Mouse (Mus musculus) lung, embryonic 14.5 days (tissue): ENCODE measurements around the gene Ciao2a. TPM values are rescaled to one million over a fixed set of nuclear protein-coding genes. Genes with fewer than 3 reads are reported as not detected.

Experiments used
- ATAC-seq: fragments of 200-750 bp; cut with Nextera tagmentation; 2 replicates; pipeline ENCODE4 v1.8.0; 2017; ENCODE audit warnings: mild to moderate bottlenecking, moderate TSS enrichment, moderate library complexity; ENCODE audit not compliant: insufficient read depth
- DNase-seq: peaks from one replicate; pipeline ENCODE4 v3.0.0-alpha.2; 2015
- H3K27ac ChIP-seq: fragments of 300-500 bp; sonication (generic); 2 replicates; pipeline ENCODE4 v1.5.1; 2014; ENCODE audit warnings: low read depth, mild to moderate bottlenecking, moderate library complexity
- H3K27me3 ChIP-seq: fragments of 300-500 bp; sonication (generic); 2 replicates; pipeline ENCODE4 v1.6.1; 2014; ENCODE audit warnings: low read length, control low read depth; ENCODE audit not compliant: insufficient read depth
- H3K36me3 ChIP-seq: fragments of 300-500 bp; sonication (generic); 2 replicates; pipeline ENCODE4 v1.6.1; 2014; ENCODE audit warnings: control low read depth; ENCODE audit not compliant: insufficient read depth
- H3K4me1 ChIP-seq: fragments of 300-500 bp; sonication (generic); 2 replicates; pipeline ENCODE4 v1.6.1; 2014; ENCODE audit warnings: antibody characterized with exemption, control low read depth; ENCODE audit not compliant: insufficient read depth
- H3K4me2 ChIP-seq: fragments of 300-500 bp; sonication (generic); 2 replicates; pipeline ENCODE4 v1.6.1; 2014; ENCODE audit warnings: mild to moderate bottlenecking
- H3K4me3 ChIP-seq: fragments of 300-500 bp; sonication (generic); 2 replicates; pipeline ENCODE4 v1.5.1; 2014; ENCODE audit warnings: low read depth, low read length
- H3K9ac ChIP-seq: fragments of 300-500 bp; sonication (generic); 2 replicates; pipeline ENCODE4 v1.6.1; 2014
- H3K9me3 ChIP-seq: fragments of 300-500 bp; sonication (generic); 2 replicates; pipeline ENCODE4 v1.6.1; 2016; ENCODE audit warnings: low read depth, low read length, control low read depth
- CTCF ChIP-seq: IDR thresholded peaks from 2 replicates; pipeline ENCODE4 v1.5.1; 2016; ENCODE audit warnings: antibody characterized with exemption, low read depth
- WGBS: fragments of 180-500 bp; shearing (Covaris S2); extraction: QIAGEN DNeasy Blood & Tissue Kit; methylation state at CpG from one replicate; pipeline ENCODE4 v1.1.7; 2014; 5-methylcytosine and 5-hydroxymethylcytosine counted together
- polyA plus RNA-seq: library from polyadenylated mRNA; unstranded; fragments of >200 nt; fragmentation: Nextera tagmentation; extraction: Ambion mirVana; gene quantifications from 2 replicates; pipeline ENCODE4 v1.2.1, GENCODE M21; 2014

Ciao2a gene
- polyA plus RNA-seq = 145 and 151 TPM in 2 replicates

DNA sequence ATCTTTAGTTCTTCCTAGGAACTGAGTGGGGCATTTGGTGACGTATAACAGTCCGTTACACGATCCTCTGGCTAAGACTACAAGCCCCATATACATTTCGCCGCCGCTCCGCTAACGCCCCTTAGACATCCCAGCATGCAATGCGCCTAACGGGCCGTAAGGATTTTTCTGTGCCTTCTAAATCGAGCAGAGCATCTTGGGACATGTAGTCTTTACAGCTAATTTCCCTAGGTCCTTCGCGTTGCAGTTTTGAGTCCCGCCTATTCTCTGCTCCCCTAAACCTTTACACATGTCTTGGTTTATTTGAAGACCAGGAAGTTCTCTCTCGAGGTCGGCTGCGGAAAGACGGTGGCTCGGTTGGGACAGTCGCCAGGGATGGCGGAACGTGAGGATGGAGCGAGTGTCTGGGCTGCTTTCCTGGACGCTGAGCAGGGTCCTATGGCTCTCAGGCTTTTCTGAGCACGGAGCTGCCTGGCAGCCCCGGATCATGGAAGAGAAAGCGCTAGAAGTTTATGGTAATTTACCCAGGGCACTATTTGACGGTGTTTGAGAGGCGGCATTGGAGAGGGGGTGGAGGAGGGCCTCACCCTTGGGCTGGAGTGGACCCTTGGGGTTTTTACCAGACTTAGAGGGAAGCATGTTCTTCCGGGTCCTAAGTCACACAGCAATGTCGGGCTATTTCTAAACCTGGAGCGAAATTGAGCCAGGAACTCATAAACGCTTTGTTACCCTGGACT is at the start of gene Ciao2a, which contains the start of gene Snx1:
Gene Ciao2a, plus strand, starts transcription at position 156 of the 737 bp plus-strand sequence.
Gene Snx1, minus strand, starts transcription at position 132 of the 737 bp plus-strand sequence.
- Histone ChIP-seq H3K9ac (peak within 1 kb of the TSS; percentile 70), H3K4me2 (peak within 1 kb of the TSS; percentile 78), H3K9me3 (no peaks in the 10 kb centered on the region), H3K27me3 (no peaks in the 10 kb centered on the region), H3K4me3 (peak within 1 kb of the TSS; percentile 70), H3K4me1 (peaks cover 7% of the 10 kb centered on the region), H3K36me3 (0 out of 2 replicates have a peak, but pooled peaks cover 3% of the 10 kb centered on the region), H3K27ac (peak within 1 kb of the TSS; percentile 82)
- DNase-seq (peak; percentile 99), ATAC-seq (peak; percentile 81)
- TF ChIP-seq CTCF = peak; percentile 21; the same call in 1 of the 2 replicates
- 2% methylated on average over 34 of the region's 34 CpGs for WGBS

DNA sequence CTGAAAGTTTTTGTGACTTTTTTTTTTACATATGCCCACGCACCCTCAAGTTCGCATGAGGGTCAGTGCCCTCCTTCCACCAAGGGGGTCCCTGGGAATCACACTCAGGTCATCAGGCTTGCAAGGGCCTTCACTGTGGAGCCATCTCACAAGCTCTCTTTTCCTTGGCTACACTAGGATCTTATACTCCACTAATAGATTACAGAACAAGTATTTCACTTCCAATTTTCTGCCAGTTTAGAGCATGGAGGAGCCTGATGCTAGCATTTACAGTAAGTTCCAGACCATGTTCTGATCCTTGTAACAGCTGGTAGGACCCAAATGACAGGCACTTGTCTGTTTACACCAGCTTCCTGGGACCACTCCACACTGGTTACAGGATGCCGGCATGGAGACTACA is 48.3 kb upstream of the Ciao2a start:
- Histone ChIP-seq H3K27ac (peak overlapping the region; percentile 87), H3K4me2 (peak overlapping the region; percentile 41), H3K4me3 (no peak overlapping the region), H3K27me3 (no peaks in the 10 kb centered on the region), H3K9ac (no peak overlapping the region), H3K36me3 (no peaks in the 10 kb centered on the region), H3K9me3 (no peaks in the 10 kb centered on the region), H3K4me1 (no peaks in the 10 kb centered on the region)
- ATAC-seq (0 out of 2 replicates have a peak, but pooled peaks have one; percentile 38), DNase-seq (no peak)
- WGBS = 43% methylated on average over 3 of the region's 3 CpGs
- TF ChIP-seq CTCF = no peak

DNA sequence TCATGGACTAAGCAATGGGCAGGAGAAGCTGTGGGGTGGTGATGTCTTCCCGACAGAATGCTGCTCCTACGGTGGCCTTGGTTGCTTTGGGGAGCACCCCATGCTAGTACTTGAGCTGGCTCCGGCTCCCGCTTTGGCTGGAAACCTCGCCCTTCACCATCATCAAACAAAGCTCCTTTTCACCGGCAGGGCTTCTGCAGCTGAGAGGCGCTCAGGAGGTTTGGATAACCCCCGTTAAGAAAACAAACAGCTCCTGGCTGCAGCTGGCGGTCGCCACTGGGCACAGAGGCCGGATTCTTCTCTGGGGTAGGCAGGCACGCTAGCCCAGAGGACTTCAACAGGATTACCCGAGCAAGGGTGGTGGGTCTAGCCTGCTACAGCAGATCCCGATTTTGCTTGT is 47.9 kb upstream of the Ciao2a start:
- Histone ChIP-seq H3K9ac (peak overlapping the region; percentile 11), H3K4me1 (no peaks in the 10 kb centered on the region), H3K36me3 (no peaks in the 10 kb centered on the region), H3K27ac (peak overlapping the region; percentile 87), H3K27me3 (no peaks in the 10 kb centered on the region), H3K4me3 (0 out of 2 replicates have a peak overlapping the region, but pooled peaks have one; percentile 9), H3K4me2 (peak overlapping the region; percentile 41), H3K9me3 (no peaks in the 10 kb centered on the region)
- DNase-seq (peak; percentile 72), ATAC-seq (peak; percentile 47)
- 3% methylated on average over 14 of the region's 14 CpGs for WGBS
- TF ChIP-seq CTCF = no peak

DNA sequence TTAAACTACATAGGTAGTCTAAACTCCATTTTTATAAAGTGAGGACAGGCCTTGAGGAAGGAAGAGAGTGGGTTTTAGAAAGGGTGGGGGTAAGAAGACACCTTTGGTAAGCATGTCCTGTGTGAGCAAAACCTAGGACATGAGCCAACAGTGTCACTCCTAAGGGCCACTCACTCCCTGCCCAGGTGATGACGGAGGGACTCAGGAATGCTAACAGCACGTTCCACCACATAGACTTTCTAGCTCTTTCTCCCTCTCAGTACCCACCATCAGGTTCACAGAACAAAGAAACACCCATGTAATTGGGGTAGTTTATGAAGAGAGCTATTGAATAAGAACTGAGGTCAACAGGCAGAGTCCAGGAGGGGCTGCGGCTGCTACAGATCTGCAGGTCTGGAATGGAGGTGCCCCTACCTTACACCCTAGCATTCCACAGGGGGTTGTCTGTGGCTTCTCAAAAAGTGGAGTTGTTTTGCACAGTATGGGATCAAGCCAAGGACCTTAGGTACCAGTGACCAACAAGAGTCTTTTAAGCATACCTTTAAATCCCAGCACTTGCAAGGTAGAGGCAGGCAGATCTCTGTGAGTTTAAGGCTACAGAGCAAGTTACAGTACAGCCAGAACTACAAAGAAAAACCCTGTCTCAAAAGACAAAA is 45.5 kb upstream of the Ciao2a start:
- no peak overlapping the region for H3K9ac ChIP-seq
- no peak overlapping the region for H3K4me2 ChIP-seq
- peak; percentile 56 for DNase-seq
- no peaks in the 10 kb centered on the region for H3K27me3 ChIP-seq
- no peaks in the 10 kb centered on the region for H3K9me3 ChIP-seq
- peak; percentile 71 for ATAC-seq
- no peak overlapping the region for H3K4me3 ChIP-seq
- no peaks in the 10 kb centered on the region for H3K4me1 ChIP-seq
- H3K27ac ChIP-seq = peak overlapping the region; percentile 85
- H3K36me3 ChIP-seq = peaks cover under 1% of the 10 kb centered on the region; the same call in 1 of the 2 replicates
- 60% methylated on average over 3 of the region's 3 CpGs for whole genome bisulfite sequencing
- no peak for TF ChIP-seq CTCF

DNA sequence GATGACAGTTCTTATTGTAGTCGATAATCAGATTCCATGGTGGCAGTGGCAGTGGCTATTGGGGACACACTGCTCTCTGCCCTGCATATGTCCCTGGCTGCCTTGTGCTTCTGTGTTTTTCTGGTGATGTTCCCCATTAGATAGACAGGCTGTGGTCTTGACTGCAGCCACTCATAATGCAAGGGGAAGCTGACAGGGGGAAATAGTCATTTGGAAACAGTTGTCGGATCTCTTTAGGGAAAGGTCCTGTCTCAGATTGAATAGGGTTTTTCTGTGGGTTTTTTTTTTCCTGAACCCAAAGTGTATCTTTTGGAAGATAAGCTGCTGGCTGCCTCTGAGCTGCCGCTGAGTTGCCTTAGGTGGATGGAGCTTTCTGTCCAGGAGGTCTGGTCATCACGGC is 44.4 kb upstream of the Ciao2a start:
- Histone ChIP-seq H3K9me3 (no peaks in the 10 kb centered on the region), H3K27me3 (no peaks in the 10 kb centered on the region), H3K36me3 (peaks cover 9% of the 10 kb centered on the region), H3K4me3 (no peak overlapping the region), H3K4me2 (no peak overlapping the region), H3K27ac (no peak overlapping the region), H3K4me1 (no peaks in the 10 kb centered on the region), H3K9ac (no peak overlapping the region)
- TF ChIP-seq CTCF = no peak
- DNase-seq = no peak
- 60% methylated on average over 4 of the region's 4 CpGs for WGBS
- no peak for ATAC-seq

DNA sequence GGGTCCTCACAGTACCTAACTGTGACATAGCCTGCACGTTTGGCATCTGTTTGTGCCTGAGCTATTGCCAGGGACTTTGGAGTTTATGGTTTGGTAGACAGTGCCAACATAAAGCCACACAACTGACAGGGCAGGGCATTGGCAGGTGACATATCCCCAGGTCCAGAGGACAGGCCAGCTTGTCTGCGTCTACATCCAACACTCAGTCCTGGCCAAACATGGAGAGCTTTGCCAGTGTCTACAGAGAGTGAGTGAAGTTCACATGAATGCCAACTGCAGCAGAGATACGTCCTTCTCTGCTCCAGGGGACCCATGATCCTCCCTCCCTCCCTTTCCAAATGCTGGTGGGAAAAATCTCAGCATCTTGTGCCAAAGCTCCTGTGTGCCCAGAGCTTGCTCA is 42.2 kb upstream of the Ciao2a start:
- no peak for TF ChIP-seq CTCF
- Histone ChIP-seq H3K9me3 (no peaks in the 10 kb centered on the region), H3K27me3 (no peaks in the 10 kb centered on the region), H3K36me3 (peaks cover 29% of the 10 kb centered on the region), H3K4me3 (no peak overlapping the region), H3K4me1 (no peaks in the 10 kb centered on the region), H3K27ac (no peak overlapping the region), H3K9ac (no peak overlapping the region), H3K4me2 (no peak overlapping the region)
- WGBS = 91% methylated on average over 3 of the region's 3 CpGs
- no peak for ATAC-seq
- DNase-seq = no peak

DNA sequence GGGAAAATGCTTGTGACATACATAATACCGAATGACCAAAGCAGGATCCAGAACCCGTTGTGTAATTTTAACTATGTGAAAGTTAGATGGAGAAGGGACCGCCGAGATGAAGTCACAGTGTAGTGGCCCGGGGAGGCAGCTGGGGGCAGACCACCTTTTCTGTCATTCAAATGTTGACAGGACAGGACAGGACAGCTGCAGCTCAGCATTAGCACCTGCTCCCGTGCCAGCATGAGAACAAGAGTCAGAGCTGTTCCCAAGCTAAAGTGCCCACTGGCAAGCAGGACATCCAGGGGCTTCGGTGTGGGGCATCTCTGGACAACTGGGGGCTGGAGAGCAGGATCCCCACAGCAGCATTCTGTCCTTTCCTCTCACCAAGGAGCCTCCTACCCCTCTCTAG is 39.3 kb upstream of the Ciao2a start:
- ATAC-seq (no peak), DNase-seq (no peak)
- H3K9me3 ChIP-seq = no peaks in the 10 kb centered on the region
- H3K27ac ChIP-seq = 0 out of 2 replicates have a peak overlapping the region, but pooled peaks have one; percentile 34
- no peaks in the 10 kb centered on the region for H3K27me3 ChIP-seq
- peaks cover 55% of the 10 kb centered on the region for H3K36me3 ChIP-seq
- no peak overlapping the region for H3K4me2 ChIP-seq
- no peak for TF ChIP-seq CTCF
- 88% methylated on average over 7 of the region's 7 CpGs for WGBS
- no peaks in the 10 kb centered on the region for H3K4me1 ChIP-seq
- no peak overlapping the region for H3K9ac ChIP-seq
- no peak overlapping the region for H3K4me3 ChIP-seq
